Mouse (Mus musculus) layer of hippocampus, postnatal 25 days (tissue): ENCODE data around the gene Tspan1. TPM values are rescaled to one million over a fixed set of nuclear protein-coding genes. Genes with fewer than 3 reads are reported as not detected.
A peak's percentile ranks its signal among the peaks of the same experiment; 100 is the strongest.

Experiments used
- DNase-seq, 2 experiments: peaks; one replicate each; pipeline ENCODE4 v3.0.0; 2022; ENCODE audit warnings: mixed read lengths in 2 of 2, low spot score in 1 of 2; ENCODE audit errors: extremely low spot score in 1 of 2
- total RNA-seq, 2 experiments: library from RNA; stranded (reverse); gene quantifications; 2 replicates each; pipeline ENCODE4 v1.2.3; 2021

Gene Tspan1
- total RNA-seq, 2 experiments from 2014 or later = not detected

DNA sequence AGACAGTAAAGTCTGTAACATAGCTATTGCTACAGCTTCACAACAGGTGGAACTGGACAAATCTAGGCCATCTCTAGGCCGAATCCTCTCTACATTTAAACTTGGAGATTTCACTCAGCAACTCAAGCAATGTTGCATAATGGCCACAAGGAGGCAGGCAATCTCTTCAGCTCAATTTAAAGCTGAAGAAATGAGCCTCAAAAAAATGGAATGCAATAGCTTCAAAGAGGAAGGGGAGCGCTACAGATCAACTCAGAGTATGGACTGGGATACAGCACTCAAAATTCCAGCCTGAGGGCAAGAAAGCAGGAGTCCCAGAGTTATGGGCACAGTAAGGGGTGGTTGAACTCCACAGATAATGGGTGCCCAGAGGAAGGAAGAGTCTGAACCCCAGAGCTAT is 32.4 kb downstream of the Tspan1 start:
- no peak for DNase-seq

GRCm38 (mm10) chr4:116133126-116133525 is 34.3 kb downstream of the Tspan1 start:
- DNase-seq = no peak

GRCm38 (mm10) chr4:116127956-116128355 is 39.4 kb downstream of the Tspan1 start:
- no peak for DNase-seq

- DNase-seq = no peak
Measured at GRCm38 (mm10) chr4:116125803-116126386, 41.5 kb downstream of the Tspan1 start.

- DNase-seq = peak; percentile 47 to 67
Measured at GRCm38 (mm10) chr4:116123602-116124519, 43.5 kb downstream of the Tspan1 start, which contains the start of the genes Rad54l and Pomgnt1. Gene Rad54l, minus strand, starts transcription at chr4:116123690. Gene Pomgnt1, plus strand, starts transcription at chr4:116123840.

DNA sequence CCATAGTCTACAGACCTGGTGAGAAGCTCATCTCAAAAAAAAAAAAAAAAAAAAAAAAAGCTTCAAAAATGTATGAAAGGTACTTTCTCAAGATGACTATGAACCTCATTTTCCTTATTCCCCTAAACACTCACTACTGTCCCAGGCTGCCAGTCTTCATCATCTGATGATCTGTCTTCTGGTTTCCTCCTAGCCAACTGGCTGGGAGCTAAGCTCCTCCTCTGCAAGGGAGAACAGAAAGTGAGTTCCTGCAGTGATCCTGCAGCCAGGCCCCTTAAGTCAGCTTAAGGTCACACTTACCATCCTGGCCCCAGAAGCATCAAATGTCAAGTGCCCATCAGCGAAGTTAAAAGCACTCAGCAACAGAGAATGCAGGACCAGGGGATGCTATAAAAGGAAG is 44.6 kb downstream of the Tspan1 start:
- DNase-seq = no peak

Other genes with a start within 250 kb of the Tspan1 start
- gene Dmbx1, start 227.7 kb downstream of the Tspan1 start, total RNA-seq = under 1 TPM in 1 of 2 experiments, not detected in 1; 0.07 TPM
- gene Faah, start 149.7 kb downstream of the Tspan1 start, total RNA-seq = 100 to 1,000 TPM; 139 to 163 TPM
- gene Nsun4, start 113.7 kb downstream of the Tspan1 start, total RNA-seq = 1 to 10 TPM; 7.5 to 8.3 TPM
- 100 to 1,000 TPM; 385 to 447 TPM for gene Uqcrh, start 92.5 kb downstream of the Tspan1 start, total RNA-seq
- gene Lrrc41, start 92.3 kb downstream of the Tspan1 start, total RNA-seq = 10 to 100 TPM; 46.0 to 46.8 TPM
- gene Rad54l, start 43.9 kb downstream of the Tspan1 start, total RNA-seq = under 1 TPM; 0.54 to 0.99 TPM
- 10 to 100 TPM; 64.5 to 68.6 TPM for gene Pomgnt1, start 43.8 kb downstream of the Tspan1 start, total RNA-seq
- gene Lurap1, start 16.3 kb downstream of the Tspan1 start, total RNA-seq = 10 to 100 TPM; 19.7 to 23.7 TPM
- not detected for gene 1700042G07Rik, start 5.8 kb upstream of the Tspan1 start, total RNA-seq
- gene Gm49337, start 5.8 kb upstream of the Tspan1 start, total RNA-seq = 1 to 10 TPM in 1 of 2 experiments, not detected in 1; 2.9 TPM
- gene Pik3r3, start 54.0 kb upstream of the Tspan1 start, total RNA-seq = 10 to 100 TPM; 40.1 to 41.7 TPM